Mouse (Mus musculus) gastrocnemius, adult 18-20 months (tissue): ENCODE results near the gene Arid4b. TPM values are rescaled to one million over a fixed set of nuclear protein-coding genes. Genes with fewer than 3 reads are reported as not detected.

ENCODE experiments used
- total RNA-seq, 2 experiments: library from RNA; stranded (reverse); gene quantifications; 2 replicates each; pipeline ENCODE4 v1.2.3; 2021

Gene Arid4b
- total RNA-seq, 2 experiments from 2014 or later: 10.2 to 12.0 TPM

Other genes with a start within 250 kb of the Arid4b start
- 10 to 100 TPM; 72.0 to 76.6 TPM for gene B3galnt2, start 108.8 kb upstream of the Arid4b start, total RNA-seq
- gene Tbce, start 23.6 kb upstream of the Arid4b start, total RNA-seq: 10 to 100 TPM; 16.3 to 17.4 TPM
- 10 to 100 TPM; 16.8 to 17.6 TPM for gene Ggps1, start 256 bp downstream of the Arid4b start, total RNA-seq